Mouse (Mus musculus): ENCODE measurements around the gene Rad23a.
"Not testable (repeated sequence)": the region's sequence is repeated elsewhere in the genome, so short reads cannot be mapped to it uniquely, and the experiment has no call there.

DNA sequence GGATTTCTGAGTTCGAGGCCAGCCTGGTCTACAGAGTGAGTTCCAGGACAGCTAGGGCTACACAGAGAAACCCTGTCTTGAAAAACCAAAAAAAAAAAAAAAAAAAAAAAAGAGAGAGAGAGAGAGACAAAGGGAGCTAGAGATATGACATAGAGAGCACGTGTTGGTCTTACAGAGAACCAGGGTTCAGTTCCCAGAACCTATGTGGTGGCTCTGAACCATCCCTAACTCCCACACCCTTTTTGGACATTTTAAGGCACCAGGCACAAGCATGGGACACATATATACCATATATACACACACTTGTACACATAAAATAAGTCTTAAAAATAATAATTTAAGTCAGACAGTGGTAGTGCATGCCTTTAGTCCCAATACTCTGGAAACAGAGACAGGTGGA lies 13.9 kb downstream of the Rad23a start:
- TF ChIP-seq CTCF (IDR thresholded peaks at IDR 0.05; ENCODE audit: control insufficient read depth, insufficient read depth, low read length); POLR2A (IDR thresholded peaks at IDR 0.05; ENCODE audit: borderline replicate concordance, control insufficient read depth, low read depth, low read length): not testable (repeated sequence)

All from bone marrow, adult 2 months (tissue).